Mouse (Mus musculus): ENCODE results near the gene Hist1h4d.
"Not testable (repeated sequence)": the region's sequence is repeated elsewhere in the genome, so short reads cannot be mapped to it uniquely, and the experiment has no call there.

The Hist1h4d gene

GRCm38 (mm10) chr13:23573034-23573897, 8.1 kb upstream of the Hist1h4d start:
- DNase-seq (ENCODE audit: low read depth, low spot score) = peak; percentile 26

GRCm38 (mm10) chr13:23573898-23574524, 7.4 kb upstream of the Hist1h4d start, which contains the start of the genes Hist1h2bf and Hist1h2ad:
TSS of gene Hist1h2bf (minus strand) at chr13:23574196.
TSS of gene Hist1h2ad (plus strand) at chr13:23574381.
- DNase-seq (ENCODE audit: low read depth, low spot score) = peak; percentile 97

DNA sequence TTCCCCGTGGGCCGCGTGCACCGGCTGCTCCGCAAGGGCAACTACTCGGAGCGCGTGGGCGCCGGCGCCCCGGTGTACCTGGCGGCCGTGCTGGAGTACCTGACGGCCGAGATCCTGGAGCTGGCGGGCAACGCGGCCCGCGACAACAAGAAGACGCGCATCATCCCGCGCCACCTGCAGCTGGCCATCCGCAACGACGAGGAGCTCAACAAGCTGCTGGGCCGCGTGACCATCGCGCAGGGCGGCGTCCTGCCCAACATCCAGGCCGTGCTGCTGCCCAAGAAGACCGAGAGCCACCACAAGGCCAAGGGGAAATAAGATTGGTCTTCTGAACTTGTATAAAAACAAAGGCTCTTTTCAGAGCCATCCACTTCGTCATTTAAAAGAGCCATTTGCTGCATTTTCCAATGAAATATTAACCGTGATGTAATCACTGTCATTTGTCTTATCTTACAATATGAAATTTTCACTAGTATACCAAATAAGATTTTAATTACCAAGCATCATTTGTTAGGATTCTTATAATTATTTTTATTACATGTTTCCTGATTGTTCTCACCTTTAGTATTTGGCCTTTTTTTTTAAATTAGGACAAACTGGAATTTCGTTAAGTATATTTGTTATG, 6.7 kb upstream of the Hist1h4d start:
- peak; percentile 20 for DNase-seq (ENCODE audit: low read depth, low spot score)

DNA sequence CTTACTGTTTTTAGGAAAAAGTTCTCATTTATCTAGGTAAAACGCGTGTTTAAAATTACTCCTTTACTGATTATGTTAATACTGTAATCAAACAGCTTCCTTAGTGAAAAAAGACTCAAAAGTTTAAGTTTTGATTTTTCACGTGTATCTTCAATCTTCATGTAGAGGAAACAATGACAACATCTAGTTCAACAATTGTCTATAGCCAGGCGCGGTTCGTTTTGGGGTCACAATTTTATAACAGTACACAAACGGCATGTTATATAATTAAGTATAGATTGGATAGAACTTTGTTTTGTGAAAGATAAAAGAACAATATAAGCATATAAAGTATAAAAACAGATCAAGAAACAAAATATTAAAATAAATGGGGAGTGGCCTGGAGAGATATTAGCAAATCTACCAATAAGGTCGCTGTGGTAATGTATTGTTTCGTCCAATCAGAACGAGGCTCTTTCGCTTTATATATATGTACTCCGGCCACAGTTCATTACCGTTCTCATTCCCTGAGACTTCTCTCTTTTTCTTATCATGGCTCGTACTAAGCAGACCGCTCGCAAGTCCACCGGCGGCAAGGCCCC, 6.0 kb upstream of the Hist1h4d start, which contains the start of gene Hist1h3d:
Gene Hist1h3d (plus strand): TSS at position 493 of the 581 bp plus-strand sequence.
- peak; percentile 90 for DNase-seq (ENCODE audit: low read depth, low spot score)

GRCm38 (mm10) chr13:23575864-23576313, 5.5 kb upstream of the Hist1h4d start:
- DNase-seq (ENCODE audit: low read depth, low spot score) = not testable (repeated sequence)

GRCm38 (mm10) chr13:23576351-23576881, 5.0 kb upstream of the Hist1h4d start:
- DNase-seq (ENCODE audit: low read depth, low spot score) = peak; percentile 67

DNA sequence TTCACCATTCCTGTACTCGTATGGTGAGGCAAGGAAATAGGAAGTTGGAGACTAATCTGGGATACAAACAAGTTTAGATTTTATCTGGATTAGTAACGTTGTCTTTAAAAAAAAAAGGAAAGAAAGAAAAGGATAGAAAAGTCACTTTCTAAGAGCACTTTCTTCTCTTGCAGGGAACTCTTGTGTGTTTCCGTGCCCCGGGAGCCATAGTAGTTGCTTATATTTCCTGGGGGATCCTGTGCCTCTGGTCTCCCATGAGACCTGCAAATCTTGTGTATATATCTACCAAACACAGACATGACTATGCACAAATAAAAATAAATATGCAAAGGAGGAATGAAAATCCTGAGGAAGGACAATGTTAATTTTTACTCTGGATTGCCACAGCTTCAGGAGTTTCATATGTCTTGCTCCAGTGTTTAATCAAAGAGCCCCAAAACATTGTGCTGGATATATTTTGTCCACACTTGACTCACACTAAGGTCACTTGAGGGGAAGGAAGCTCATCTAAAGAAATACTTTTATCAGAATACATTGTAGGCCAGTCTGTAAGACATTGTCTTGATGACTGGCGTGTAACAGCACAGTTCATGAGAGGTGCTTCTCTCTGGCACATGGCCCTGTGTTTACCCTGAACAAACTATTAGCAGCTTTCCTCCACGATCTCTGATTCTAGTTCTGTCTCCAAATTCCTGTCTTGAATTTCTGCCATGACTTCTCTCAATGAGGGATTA, 4.3 kb upstream of the Hist1h4d start:
- no peak for DNase-seq (ENCODE audit: low read depth, low spot score)

- no peak for DNase-seq (ENCODE audit: low read depth, low spot score)
Observed at GRCm38 (mm10) chr13:23577835-23578234, 3.6 kb upstream of the Hist1h4d start.

GRCm38 (mm10) chr13:23582219-23583056, 1.0 kb downstream of the Hist1h4d start:
- peak; percentile 75 for DNase-seq (ENCODE audit: low read depth, low spot score)

DNA sequence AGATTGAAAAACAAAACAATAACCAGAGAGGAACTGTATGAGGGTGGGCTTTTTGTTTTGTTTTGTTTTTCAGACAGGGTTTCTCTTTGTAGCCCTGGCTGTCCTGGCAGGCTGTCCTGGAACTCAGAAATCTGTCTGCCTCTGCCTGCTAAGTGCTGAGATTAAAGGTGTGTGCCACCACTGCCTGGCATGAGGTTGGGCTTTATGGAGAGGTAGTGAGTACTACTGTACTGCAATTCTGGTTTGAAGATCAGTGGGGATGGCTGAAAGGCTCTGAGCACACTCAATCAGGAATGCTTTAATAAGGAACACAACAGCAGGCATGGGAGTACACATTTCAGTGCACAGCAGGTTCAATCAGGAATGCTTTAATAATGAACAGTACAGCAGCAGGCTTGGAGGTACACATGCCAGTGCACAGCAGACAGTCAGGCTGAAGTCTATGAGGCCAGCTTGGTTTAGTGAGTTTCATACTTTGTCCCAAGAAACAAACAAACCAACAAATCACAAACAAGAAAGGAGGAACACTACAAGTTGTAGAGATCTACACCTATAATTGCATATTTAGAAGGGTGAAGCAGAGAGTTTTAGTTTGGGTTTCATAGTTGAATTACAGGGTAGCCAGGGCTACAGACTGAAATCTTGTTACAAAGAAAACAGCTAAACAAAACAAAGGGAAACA, 2.1 kb downstream of the Hist1h4d start:
- peak; percentile 48 for DNase-seq (ENCODE audit: low read depth, low spot score)

- peak; percentile 75 for DNase-seq (ENCODE audit: low read depth, low spot score)
Observed at GRCm38 (mm10) chr13:23584331-23584730, 2.9 kb downstream of the Hist1h4d start.

DNA sequence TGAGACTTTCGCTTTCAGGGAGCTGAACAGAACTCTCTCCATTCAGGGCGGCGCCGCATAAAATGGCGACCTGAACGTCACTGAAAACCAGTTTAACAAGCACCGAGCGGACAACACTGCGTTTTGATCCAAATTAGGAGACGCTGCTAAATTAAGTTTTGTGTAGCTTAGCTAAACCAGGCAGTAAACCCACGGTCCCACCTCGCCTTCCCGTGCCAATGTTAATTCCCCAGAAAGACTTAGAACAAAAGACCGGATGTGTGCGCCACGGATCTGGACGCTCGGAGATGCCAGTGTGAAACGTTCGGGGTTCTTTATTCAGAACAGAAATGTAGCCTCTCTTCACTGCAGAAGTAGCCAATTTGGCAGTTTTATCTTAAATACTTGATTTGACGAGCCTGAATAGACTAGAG, 3.6 kb downstream of the Hist1h4d start:
- DNase-seq (ENCODE audit: low read depth, low spot score) = peak; percentile 81

DNA sequence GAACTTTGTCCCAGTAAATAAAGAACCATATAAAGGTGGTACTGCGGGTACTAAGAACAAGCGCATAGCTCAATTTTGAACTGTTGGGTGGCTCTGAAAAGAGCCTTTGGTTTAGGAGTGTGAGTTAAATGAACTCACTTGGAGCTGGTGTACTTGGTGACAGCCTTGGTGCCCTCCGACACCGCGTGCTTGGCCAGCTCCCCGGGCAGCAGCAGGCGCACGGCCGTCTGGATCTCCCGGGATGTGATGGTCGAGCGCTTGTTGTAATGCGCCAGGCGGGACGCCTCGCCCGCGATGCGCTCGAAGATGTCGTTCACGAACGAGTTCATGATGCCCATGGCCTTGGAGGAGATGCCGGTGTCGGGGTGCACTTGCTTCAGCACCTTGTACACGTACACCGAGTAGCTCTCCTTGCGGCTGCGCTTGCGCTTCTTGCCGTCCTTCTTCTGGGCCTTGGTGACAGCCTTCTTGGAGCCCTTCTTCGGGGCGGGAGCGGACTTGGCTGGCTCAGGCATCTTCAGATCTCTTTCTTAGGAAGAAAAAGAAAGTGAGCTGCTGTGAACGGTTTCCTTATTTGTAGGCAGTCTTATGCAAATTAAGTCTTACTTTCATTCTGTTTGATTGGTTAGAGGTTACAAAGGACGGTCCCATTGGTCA, 4.2 kb downstream of the Hist1h4d start:
- DNase-seq (ENCODE audit: low read depth, low spot score) = peak; percentile 94

DNA sequence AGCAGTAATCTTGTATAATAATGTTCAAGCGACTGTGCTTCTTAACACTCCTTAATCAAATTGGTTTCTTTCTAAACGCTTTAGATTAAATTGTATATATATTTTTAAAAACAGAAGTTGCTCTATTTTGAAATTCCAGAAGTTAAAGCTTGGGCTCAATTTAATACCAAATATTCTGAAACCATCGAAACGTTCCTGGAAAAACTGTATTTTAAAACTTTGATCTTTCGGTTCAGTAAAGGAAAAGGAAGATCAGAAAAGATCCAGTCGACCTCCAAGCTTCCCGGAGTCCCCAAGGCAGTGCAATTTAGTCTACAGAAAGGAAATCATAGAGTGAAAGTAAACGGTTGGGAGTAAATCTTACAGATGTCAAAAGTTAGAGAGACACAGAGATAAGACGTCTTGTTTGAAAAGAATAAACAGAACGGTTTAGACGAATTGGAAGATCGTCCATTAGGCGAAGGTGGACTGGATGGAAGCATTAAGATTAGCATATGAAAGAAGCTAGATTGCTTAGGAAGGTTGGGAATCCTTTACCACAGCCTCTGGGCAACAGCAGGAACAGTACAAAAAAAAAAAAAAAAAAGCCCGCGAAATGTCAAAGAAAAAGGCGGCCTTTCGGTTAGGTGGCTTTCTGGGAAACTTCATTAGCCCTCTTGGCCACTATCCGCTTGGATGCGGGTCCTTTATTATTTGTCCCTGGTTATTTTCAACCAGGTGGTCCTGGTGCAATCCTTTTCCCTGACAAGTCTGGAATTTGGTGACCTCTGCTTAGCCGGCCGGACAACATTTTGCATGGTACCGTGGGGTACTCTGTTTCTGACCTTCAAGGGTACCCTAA, 4.9 kb downstream of the Hist1h4d start:
- DNase-seq (ENCODE audit: low read depth, low spot score) = peak; percentile 56

DNA sequence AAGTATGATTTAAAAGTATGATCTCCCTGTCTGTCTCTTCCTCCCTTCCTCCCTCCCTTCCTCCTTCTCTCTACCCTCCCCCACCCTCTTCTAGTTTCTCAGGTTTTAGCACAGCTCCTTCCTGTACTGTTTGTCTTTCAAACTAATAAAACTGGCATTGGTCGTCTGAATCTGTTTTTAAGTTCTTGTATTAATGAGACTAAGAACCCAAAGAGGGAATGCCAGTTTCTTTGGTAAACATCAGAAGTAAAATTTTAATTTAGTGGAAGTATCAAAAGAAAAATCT, 5.5 kb downstream of the Hist1h4d start:
- peak; percentile 27 for DNase-seq (ENCODE audit: low read depth, low spot score)

- no peak for DNase-seq (ENCODE audit: low read depth, low spot score)
Observed at GRCm38 (mm10) chr13:23591206-23591605, 9.8 kb downstream of the Hist1h4d start.

GRCm38 (mm10) chr13:23591886-23592285, 10.5 kb downstream of the Hist1h4d start:
- DNase-seq (ENCODE audit: low read depth, low spot score) = not testable (repeated sequence)

GRCm38 (mm10) chr13:23592614-23593013, 11.2 kb downstream of the Hist1h4d start:
- no peak for DNase-seq (ENCODE audit: low read depth, low spot score)
